Mouse (Mus musculus) kidney, adult 2 months (tissue): Measurements from ENCODE around the gene Ctdsp1. TPM values are rescaled to one million over a fixed set of nuclear protein-coding genes. Genes with fewer than 3 reads are reported as not detected.

ENCODE experiments used
- DNase-seq: peaks from one replicate; pipeline ENCODE4 v3.0.0; 2021
- H3K27ac ChIP-seq: fragments of 200-500 bp; 2 replicates; pipeline ENCODE4 v1.5.1; 2012; ENCODE audit warnings: low read depth, low read length, control low read depth, inconsistent platforms; ENCODE audit not compliant: insufficient read depth
- H3K27me3 ChIP-seq: fragments of 200-500 bp; replicated peaks from 2 replicates; pipeline ENCODE4 v1.6.1; 2012; ENCODE audit warnings: mild to moderate bottlenecking, moderate library complexity, low read length, inconsistent platforms; ENCODE audit not compliant: control insufficient read depth, insufficient read depth
- H3K36me3 ChIP-seq: fragments of 200-500 bp; 2 replicates; pipeline ENCODE4 v1.6.1; 2012; ENCODE audit warnings: mild to moderate bottlenecking, moderate library complexity, low read length, inconsistent platforms; ENCODE audit not compliant: control insufficient read depth, insufficient read depth
- H3K4me1 ChIP-seq: fragments of 200-500 bp; 2 replicates; pipeline ENCODE4 v1.6.1; 2011; ENCODE audit warnings: low read length; ENCODE audit not compliant: control insufficient read depth, insufficient read depth
- H3K4me3 ChIP-seq: fragments of 200-500 bp; 2 replicates; pipeline ENCODE4 v1.5.1; 2011; ENCODE audit warnings: mild to moderate bottlenecking, low read depth, low read length, control low read depth; ENCODE audit not compliant: insufficient read depth
- CTCF ChIP-seq: fragments of 200-500 bp; conservative IDR thresholded peaks from 2 replicates; pipeline ENCODE4 v1.5.1; 2011; ENCODE audit warnings: low read depth, mild to moderate bottlenecking, control low read depth, low read length, moderate library complexity, mixed read lengths; ENCODE audit not compliant: insufficient read depth, insufficient read length
- POLR2A ChIP-seq: fragments of 200-500 bp; IDR thresholded peaks from one replicate; pipeline ENCODE4 v1.6.1; 2011; ENCODE audit warnings: low read depth, low read length, control low read depth
- WGBS: fragments of 180-500 bp; shearing (Covaris S2); methylation state at CpG from one replicate; pipeline ENCODE4 v1.1.7; 2018; 5-methylcytosine and 5-hydroxymethylcytosine counted together
- polyA plus RNA-seq: library from polyadenylated mRNA; depleted of rRNA; stranded (reverse); fragments of >200 nt; gene quantifications from 2 replicates; pipeline ENCODE4 v1.2.3, GENCODE M21; 2012

Ctdsp1 gene
- polyA plus RNA-seq, 1 experiment, result 187 TPM

DNA sequence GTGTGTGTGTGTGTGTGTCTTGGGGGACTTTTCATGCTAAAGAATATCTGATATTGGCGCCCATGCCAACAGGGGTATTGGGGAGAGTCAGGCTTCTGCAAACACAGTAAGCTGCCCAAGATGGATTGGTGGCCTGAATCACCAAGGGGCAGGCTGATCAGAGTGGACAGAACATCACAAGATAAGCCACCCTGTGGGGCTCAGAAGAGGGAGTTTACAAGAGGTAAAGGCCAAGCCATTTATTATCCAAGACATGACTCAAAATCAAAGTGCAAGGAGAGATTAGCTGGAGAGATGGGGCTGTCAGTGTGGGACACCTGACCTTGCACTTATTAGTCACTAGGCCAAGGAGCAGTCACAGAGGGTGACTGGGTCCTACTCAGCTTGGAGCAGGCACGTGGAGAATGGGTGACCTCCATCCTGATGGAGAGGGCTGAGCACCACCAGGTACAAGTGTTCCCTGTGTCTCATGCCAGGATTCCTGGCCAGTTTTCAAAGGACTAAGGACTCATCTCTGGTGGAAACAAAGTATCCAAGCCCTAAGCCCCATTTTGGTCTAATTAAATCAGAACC is 20.5 kb downstream of the Ctdsp1 start:
- 63% methylated on average over 2 of the region's 2 CpGs for WGBS
- no peak for DNase-seq
- H3K27ac ChIP-seq, result no peak overlapping the region
- peaks cover 4% of the 10 kb centered on the region; the same call in 1 of the 2 replicates for H3K4me1 ChIP-seq
- TF ChIP-seq CTCF, result no peak
- no peak for TF ChIP-seq POLR2A
- H3K4me3 ChIP-seq, result no peak overlapping the region
- H3K36me3 ChIP-seq, result no peaks in the 10 kb centered on the region
- H3K27me3 ChIP-seq, result no peaks in the 10 kb centered on the region

DNA sequence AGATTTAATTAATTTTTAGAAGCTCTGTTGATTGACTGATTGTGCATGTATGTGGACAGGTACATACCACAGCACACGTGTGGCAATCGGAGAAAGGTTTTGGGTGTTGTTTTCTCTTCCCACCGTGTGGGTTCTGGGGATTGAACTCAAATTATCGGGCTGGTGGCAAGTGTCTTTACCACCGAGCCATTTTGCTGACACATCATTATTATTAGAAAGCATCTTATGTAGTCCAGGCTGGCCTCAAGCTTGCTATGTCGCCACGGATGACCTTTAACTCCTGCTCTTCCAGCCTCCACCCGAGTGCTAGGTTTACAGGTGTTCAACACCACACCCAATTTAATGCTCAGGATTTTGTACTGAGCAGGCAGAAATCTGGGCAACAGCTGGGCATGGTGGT is 21.4 kb downstream of the Ctdsp1 start:
- no peak for TF ChIP-seq POLR2A
- no peak for TF ChIP-seq CTCF
- Histone ChIP-seq H3K4me3 (no peak overlapping the region), H3K27me3 (no peaks in the 10 kb centered on the region), H3K36me3 (no peaks in the 10 kb centered on the region), H3K4me1 (peaks cover 4% of the 10 kb centered on the region; the same call in 1 of the 2 replicates), H3K27ac (no peak overlapping the region)
- no peak for DNase-seq
- WGBS, result 69% methylated on average over 8 of the region's 8 CpGs

DNA sequence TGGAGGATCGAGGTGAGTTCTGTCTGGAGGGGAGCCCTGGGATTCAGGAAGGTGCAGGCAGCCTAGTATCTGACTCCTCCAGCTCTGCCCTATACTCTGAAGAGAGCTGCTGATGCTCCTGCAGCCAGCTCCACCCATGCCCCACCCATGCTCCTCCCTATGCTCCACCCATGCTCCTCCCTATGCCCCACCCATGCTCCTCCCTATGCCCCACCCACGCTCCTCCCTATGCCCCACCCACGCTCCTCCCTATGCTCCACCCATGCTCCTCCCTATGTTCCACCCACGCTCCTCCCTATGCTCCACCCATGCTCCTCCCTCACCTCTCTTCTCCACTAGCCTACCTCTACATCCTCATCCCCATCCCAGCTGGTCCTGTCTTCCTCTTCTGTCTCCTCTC is 23.8 kb downstream of the Ctdsp1 start:
- Histone ChIP-seq H3K4me3 (no peak overlapping the region), H3K36me3 (no peaks in the 10 kb centered on the region), H3K27me3 (no peaks in the 10 kb centered on the region), H3K4me1 (peaks cover 4% of the 10 kb centered on the region; the same call in 1 of the 2 replicates), H3K27ac (no peak overlapping the region)
- TF ChIP-seq CTCF (no peak), POLR2A (no peak)
- WGBS, result 41% methylated on average over 4 of the region's 4 CpGs
- peak; percentile 76 for DNase-seq

DNA sequence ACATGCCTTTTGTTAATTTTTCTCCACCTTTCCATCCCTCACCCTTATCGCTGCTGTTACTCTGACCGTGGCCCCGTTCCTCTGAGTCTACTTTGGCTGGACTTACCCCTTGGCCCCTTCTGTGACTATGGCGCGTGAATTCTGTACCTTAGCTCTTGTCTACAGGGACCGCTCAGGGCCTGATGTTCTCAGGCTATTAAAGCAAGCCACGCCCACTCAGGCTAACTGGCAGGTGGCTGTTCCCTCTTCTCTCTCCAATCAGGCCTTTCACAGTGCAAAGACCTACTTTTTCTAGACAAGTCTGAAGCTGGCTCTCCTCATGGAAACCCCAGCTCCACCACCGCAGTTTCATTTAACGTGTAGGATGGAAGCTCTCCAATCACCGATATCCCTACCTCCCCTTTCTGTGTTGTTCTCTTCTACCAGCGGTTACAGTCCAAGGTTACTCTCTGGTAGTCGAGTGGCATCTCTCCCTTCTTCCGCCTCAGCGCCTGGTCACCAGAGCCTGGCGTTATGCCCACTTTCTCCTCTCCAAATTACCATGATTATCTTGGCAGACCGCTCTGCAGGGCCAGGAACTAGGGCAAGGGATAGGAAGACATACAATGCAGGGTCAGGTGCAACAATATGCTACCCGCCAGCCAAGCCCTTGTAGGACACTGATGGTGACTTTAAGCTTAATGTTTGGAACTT is 27.6 kb downstream of the Ctdsp1 start:
- Histone ChIP-seq H3K36me3 (no peaks in the 10 kb centered on the region), H3K4me3 (no peak overlapping the region), H3K27ac (no peak overlapping the region), H3K4me1 (no peaks in the 10 kb centered on the region), H3K27me3 (no peaks in the 10 kb centered on the region)
- WGBS, result 40% methylated on average over 17 of the region's 17 CpGs
- TF ChIP-seq POLR2A (no peak), CTCF (no peak)
- peak; percentile 53 for DNase-seq

DNA sequence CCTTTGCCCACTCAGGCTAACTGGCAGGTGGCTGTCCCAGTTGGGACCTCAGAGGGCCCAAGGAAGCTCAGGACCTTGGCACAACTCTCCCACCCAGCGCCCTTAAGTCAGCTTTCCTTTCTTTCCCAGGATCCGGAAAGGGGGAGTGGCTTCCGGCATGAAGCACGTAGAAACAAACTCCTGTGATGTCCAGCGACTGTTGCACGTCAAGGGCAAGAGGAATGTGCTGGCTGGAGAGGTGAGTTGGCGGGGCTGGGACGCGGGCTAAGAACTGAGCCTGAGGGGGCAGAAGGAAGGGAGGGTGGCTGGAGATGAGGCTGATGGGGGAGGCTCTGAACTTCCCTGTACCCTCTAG is 28.1 kb downstream of the Ctdsp1 start:
- Histone ChIP-seq H3K4me3 (no peak overlapping the region), H3K36me3 (no peaks in the 10 kb centered on the region), H3K4me1 (no peaks in the 10 kb centered on the region), H3K27me3 (no peaks in the 10 kb centered on the region), H3K27ac (no peak overlapping the region)
- DNase-seq, result no peak
- 35% methylated on average over 9 of the region's 9 CpGs for WGBS
- TF ChIP-seq POLR2A (no peak), CTCF (no peak)

DNA sequence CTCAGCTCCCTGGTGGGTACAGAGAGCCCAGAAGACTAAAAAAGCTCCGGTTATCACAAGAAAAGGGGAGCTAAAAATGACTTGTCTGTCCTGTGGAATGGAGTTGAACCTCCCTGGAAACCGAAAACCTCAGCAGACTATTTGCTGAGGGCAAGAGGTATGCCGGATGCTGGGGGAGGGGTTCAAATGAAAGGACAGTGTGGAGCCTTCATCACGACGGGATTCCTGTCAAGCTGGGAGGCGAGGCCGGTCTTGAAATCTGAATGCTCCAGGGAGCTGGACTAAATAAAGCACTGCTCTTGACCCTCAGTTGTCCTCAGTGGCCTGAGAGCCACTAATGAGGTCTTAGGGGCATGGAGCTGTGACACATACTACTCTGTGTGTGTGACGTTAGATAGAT is 31.8 kb downstream of the Ctdsp1 start:
- TF ChIP-seq CTCF (no peak), POLR2A (no peak)
- 59% methylated on average over 8 of the region's 8 CpGs for WGBS
- H3K27ac ChIP-seq, result no peak overlapping the region
- no peaks in the 10 kb centered on the region for H3K4me1 ChIP-seq
- no peaks in the 10 kb centered on the region for H3K36me3 ChIP-seq
- H3K27me3 ChIP-seq, result no peaks in the 10 kb centered on the region
- no peak overlapping the region for H3K4me3 ChIP-seq
- no peak for DNase-seq

DNA sequence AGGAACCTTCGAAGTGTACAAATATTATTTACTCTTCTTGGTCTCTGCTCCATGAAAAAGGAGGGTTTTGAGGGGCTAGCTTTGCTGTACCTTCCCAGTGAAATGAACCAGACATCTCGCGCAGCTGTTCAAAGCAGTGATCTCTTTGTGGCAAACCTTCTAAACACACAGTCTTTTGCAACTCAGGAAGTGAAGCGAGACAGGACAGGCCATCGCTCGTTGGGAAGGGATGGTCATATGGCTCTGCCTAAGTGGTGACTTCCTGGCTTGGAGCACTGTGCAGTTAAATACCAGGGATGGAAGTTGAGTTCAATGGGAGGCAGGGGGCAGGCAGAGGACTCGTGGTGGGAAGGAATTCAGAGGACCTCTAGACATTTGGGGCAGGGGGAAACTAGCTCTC is 34.5 kb downstream of the Ctdsp1 start:
- Histone ChIP-seq H3K4me3 (no peak overlapping the region), H3K27me3 (no peaks in the 10 kb centered on the region), H3K4me1 (no peaks in the 10 kb centered on the region), H3K27ac (no peak overlapping the region), H3K36me3 (no peaks in the 10 kb centered on the region)
- DNase-seq, result no peak
- 61% methylated on average over 7 of the region's 7 CpGs for WGBS
- no peak for TF ChIP-seq POLR2A
- no peak for TF ChIP-seq CTCF
